Mouse (Mus musculus): ENCODE measurements around the gene Nme3.

GRCm38 (mm10) chr17:24929506-24929905 is 33.2 kb downstream of the Nme3 start:
- no peak for TF ChIP-seq POLR2A (IDR thresholded peaks at IDR 0.05; ENCODE audit: borderline replicate concordance, low read depth, low read length)
- no peak for TF ChIP-seq CTCF (IDR thresholded peaks at IDR 0.05; ENCODE audit: low read depth, low read length)

Data from bone marrow macrophage, adult 2 months (primary cell).